Mouse (Mus musculus) kidney, embryonic 15.5 days (tissue): ENCODE results near the gene 4922502D21Rik. TPM values are rescaled to one million over a fixed set of nuclear protein-coding genes. Genes with fewer than 3 reads are reported as not detected.

Experiments used
- ATAC-seq: fragments of 200-750 bp; cut with Nextera tagmentation; replicated peaks from 2 replicates; pipeline ENCODE4 v1.8.0; 2017; ENCODE audit warnings: moderate TSS enrichment; ENCODE audit not compliant: low FRiP score
- H3K27ac ChIP-seq: fragments of 300-500 bp; sonication (generic); 2 replicates; pipeline ENCODE4 v1.5.1; 2015; ENCODE audit warnings: mild to moderate bottlenecking, inconsistent platforms
- H3K27me3 ChIP-seq: fragments of 300-500 bp; sonication (generic); 2 replicates; pipeline ENCODE4 v1.6.1; 2015; ENCODE audit warnings: inconsistent platforms
- H3K36me3 ChIP-seq: fragments of 300-500 bp; sonication (generic); 2 replicates; pipeline ENCODE4 v1.6.1; 2015; ENCODE audit warnings: inconsistent platforms
- H3K4me1 ChIP-seq: fragments of 300-500 bp; sonication (generic); 2 replicates; pipeline ENCODE4 v1.6.1; 2015; ENCODE audit warnings: inconsistent platforms
- H3K4me2 ChIP-seq: fragments of 300-500 bp; sonication (generic); 2 replicates; pipeline ENCODE4 v1.6.1; 2015; ENCODE audit warnings: moderate library complexity, mild to moderate bottlenecking, inconsistent platforms
- H3K4me3 ChIP-seq: fragments of 300-500 bp; sonication (generic); replicated peaks from 2 replicates; pipeline ENCODE4 v1.5.1; 2015; ENCODE audit warnings: mild to moderate bottlenecking, inconsistent platforms
- H3K9ac ChIP-seq: fragments of 300-500 bp; sonication (generic); 2 replicates; pipeline ENCODE4 v1.6.1; 2015; ENCODE audit warnings: mild to moderate bottlenecking, inconsistent platforms
- H3K9me3 ChIP-seq: fragments of 300-500 bp; sonication (generic); replicated peaks from 2 replicates; pipeline ENCODE4 v1.6.1; 2016; ENCODE audit warnings: inconsistent platforms
- WGBS: fragments of 180-500 bp; shearing (Covaris S2); methylation state at CpG from one replicate; pipeline ENCODE4 v1.1.7; 2015; ENCODE audit warnings: mixed read lengths; 5-methylcytosine and 5-hydroxymethylcytosine counted together
- polyA plus RNA-seq: library from polyadenylated mRNA; unstranded; fragments of >200 nt; fragmentation: Nextera tagmentation; extraction: Ambion mirVana; gene quantifications from 2 replicates; pipeline ENCODE4 v1.2.1, GENCODE M21; 2015

Gene 4922502D21Rik
- polyA plus RNA-seq, 1 experiment from 2014 or later, result not detected

DNA sequence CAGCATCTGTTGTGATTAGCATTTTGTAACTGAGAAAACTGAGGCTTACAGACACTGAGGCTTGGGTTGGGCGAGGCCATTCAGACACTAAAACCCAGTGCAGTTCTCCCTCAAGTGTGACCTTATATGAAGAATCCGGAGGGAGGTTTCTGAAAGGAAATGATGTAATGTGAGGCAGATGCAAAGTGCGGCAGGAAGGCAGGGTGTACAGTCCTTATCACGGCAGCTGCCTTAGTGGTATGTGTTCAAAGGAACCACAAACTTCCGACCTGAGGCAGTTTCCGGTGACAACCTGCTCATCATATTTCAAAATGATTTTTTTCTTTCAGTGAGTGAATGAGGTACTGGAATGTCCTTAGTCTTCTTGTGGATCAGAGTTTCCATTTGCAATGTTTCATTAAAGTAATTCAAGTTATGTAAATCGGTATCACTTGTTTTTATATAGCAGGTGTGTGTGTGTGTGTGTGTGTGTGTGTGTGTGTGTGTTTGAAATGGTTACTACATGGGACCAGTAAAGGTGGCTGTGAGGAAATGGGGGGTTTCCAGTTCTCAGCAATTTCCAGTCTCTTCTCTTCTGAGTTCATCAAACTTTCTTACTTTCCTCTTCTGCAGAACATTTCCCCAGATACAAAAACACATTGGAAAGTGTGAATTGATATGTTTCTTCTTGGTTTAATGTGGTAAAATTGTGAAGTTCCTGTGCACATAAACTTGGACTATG, 47.1 kb downstream of the 4922502D21Rik start:
- Histone ChIP-seq H3K27me3 (no peaks in the 10 kb centered on the region), H3K27ac (no peak overlapping the region), H3K4me3 (no peak overlapping the region), H3K36me3 (no peaks in the 10 kb centered on the region), H3K4me2 (no peak overlapping the region), H3K9me3 (no peaks in the 10 kb centered on the region), H3K9ac (no peak overlapping the region), H3K4me1 (no peaks in the 10 kb centered on the region)
- no peak for ATAC-seq
- WGBS, result 58% methylated on average over 7 of the region's 7 CpGs

DNA sequence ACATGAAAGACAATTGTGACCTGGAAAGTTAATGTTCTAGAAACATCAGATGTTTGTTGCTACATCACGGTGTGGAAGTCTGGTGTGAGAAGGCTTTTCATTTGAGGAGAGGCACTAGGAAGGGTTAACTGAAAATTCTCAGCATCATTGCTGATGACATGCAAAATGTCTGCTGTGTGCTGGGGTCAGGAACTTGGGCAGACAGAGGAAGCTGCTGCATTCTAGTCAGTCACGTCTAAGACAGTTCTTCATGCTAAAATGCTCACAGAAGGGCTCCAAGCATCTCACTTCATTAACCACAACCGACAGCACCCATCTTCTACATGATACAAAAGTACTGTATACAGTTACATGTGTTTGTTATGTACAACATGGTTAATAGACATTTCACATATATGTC, 48.3 kb downstream of the 4922502D21Rik start:
- H3K4me3 ChIP-seq, result no peak overlapping the region
- H3K4me1 ChIP-seq, result no peaks in the 10 kb centered on the region
- H3K27me3 ChIP-seq, result no peaks in the 10 kb centered on the region
- ATAC-seq, result no peak
- no peak overlapping the region for H3K4me2 ChIP-seq
- no peak overlapping the region for H3K27ac ChIP-seq
- 57% methylated on average over 3 of the region's 3 CpGs for WGBS
- H3K9me3 ChIP-seq, result no peaks in the 10 kb centered on the region
- H3K9ac ChIP-seq, result no peak overlapping the region
- H3K36me3 ChIP-seq, result no peaks in the 10 kb centered on the region

DNA sequence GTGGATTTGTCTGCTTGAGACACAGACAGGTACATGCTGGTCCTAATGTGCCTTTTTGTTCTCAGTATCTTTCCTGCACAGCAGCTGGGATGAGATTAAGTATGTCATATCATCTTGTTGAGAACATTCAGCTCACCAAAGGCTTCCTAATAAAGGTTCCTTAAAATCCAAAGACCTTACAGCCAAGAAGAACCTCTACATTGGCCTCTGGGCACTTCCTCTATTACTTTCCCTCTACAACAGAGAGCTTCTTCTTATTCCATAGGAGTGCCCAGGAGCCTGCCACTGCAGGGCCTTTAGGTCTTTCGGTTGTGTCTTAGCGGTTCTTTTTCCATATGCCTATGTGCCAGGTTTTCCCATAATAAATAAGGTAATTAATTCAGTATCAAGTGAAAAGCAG, 55.1 kb downstream of the 4922502D21Rik start:
- no peaks in the 10 kb centered on the region for H3K36me3 ChIP-seq
- no peak for ATAC-seq
- H3K27ac ChIP-seq, result no peak overlapping the region
- H3K4me1 ChIP-seq, result no peaks in the 10 kb centered on the region
- H3K4me3 ChIP-seq, result no peak overlapping the region
- no peaks in the 10 kb centered on the region for H3K9me3 ChIP-seq
- no peak overlapping the region for H3K4me2 ChIP-seq
- no peak overlapping the region for H3K9ac ChIP-seq
- 100% methylated on average over 2 of the region's 2 CpGs for WGBS
- H3K27me3 ChIP-seq, result no peaks in the 10 kb centered on the region

DNA sequence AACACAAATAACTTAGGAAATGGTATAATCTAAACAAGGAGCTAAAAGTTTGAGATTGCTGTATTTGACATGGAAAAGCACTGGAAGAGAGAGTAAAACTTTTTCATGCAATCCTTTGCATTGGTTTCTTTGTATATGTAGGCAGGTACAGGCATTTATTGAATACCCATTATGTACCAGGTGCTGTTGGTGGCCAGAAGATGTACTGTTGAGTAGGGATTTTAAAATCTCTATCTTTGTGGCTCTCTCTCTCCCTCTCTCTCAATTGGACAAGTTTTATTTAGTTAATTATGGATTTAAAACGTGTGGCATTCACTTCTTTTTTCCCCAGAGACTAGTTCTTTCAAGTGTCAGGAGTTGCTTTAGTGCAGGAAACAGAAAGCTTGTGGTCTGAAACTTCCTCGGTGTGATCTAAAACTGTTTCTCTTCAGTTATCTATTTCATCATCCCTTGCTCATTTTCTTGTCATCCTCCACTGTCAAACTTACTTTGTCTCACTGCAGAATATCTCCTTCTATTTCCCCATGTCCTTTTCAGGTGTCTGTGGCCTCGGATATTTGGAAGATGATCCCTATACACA, 55.9 kb downstream of the 4922502D21Rik start:
- H3K4me1 ChIP-seq, result no peaks in the 10 kb centered on the region
- H3K9ac ChIP-seq, result no peak overlapping the region
- H3K27ac ChIP-seq, result no peak overlapping the region
- no peaks in the 10 kb centered on the region for H3K27me3 ChIP-seq
- H3K9me3 ChIP-seq, result no peaks in the 10 kb centered on the region
- no peaks in the 10 kb centered on the region for H3K36me3 ChIP-seq
- H3K4me2 ChIP-seq, result no peak overlapping the region
- H3K4me3 ChIP-seq, result no peak overlapping the region
- no peak for ATAC-seq
- WGBS, result 64% methylated on average over 3 of the region's 3 CpGs

DNA sequence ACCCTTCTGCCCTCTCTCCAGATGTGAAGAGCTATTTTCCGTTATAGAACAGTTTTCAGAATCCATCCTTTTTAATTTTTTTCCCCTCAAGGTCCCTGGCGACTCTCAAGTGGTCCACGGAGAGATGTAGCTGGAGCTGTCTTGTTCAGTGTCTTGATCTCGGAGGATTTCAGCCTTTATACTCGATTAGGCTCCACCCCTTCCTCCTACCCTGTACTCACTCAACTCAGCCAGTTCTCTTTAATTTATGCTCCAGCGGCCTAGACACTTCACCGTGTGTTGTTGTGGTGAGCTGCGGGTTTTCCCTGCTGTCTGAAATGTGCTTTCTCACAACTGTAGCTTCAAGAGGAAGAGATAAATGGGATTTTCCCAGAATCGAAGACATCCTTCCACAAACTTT, 56.4 kb downstream of the 4922502D21Rik start, which contains the start of gene Cd69:
Gene Cd69, minus strand, starts transcription at position 217 of the 400 bp plus-strand sequence.
- Histone ChIP-seq H3K4me3 (no peak within 1 kb of the TSS), H3K9ac (no peak within 1 kb of the TSS), H3K9me3 (no peaks in the 10 kb centered on the region), H3K4me2 (no peak within 1 kb of the TSS), H3K4me1 (no peaks in the 10 kb centered on the region), H3K27me3 (no peaks in the 10 kb centered on the region), H3K36me3 (no peaks in the 10 kb centered on the region), H3K27ac (no peak within 1 kb of the TSS)
- 68% methylated on average over 9 of the region's 9 CpGs for WGBS
- no peak for ATAC-seq

DNA sequence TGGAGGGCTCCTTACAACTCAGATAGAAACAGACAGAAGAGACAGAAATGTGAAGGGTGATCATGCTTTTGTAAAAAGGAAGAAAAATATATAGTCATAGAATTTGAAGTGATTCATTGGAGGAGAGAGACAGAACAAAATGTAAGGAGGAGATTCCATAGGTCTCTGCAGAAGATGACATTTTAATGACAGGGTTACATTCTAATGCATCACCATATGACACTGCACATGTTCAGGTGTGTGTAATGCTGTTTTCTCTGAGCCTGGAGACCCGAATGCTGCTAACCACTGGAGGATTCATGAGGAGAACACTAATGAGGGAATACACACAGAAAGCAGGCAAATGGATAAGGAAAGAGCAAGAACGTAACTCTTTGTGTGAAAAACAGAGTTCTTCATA, 57.1 kb downstream of the 4922502D21Rik start:
- H3K4me1 ChIP-seq, result no peaks in the 10 kb centered on the region
- no peak overlapping the region for H3K9ac ChIP-seq
- no peaks in the 10 kb centered on the region for H3K27me3 ChIP-seq
- no peak overlapping the region for H3K4me3 ChIP-seq
- ATAC-seq, result no peak
- WGBS, result 82% methylated on average over 2 of the region's 2 CpGs
- no peak overlapping the region for H3K4me2 ChIP-seq
- no peak overlapping the region for H3K27ac ChIP-seq
- no peaks in the 10 kb centered on the region for H3K36me3 ChIP-seq
- H3K9me3 ChIP-seq, result no peaks in the 10 kb centered on the region

DNA sequence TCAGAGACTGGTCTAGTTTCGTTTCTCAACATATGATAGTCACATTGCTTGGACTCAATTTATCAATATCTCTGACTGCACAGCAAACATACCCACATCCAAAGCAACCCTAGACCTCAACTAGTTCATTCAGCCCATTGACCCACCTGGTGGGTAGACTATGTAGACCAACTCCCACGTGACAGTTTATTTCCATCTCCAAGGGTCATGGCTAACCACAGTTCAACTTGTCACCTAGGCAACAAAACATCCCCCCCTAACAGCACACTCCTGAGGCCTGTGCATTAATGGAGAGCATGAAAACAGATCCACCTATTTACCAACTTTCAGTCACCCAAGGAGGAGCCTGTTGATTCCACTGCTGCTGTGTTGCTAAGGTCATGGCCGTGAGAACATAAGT, 57.9 kb downstream of the 4922502D21Rik start:
- Histone ChIP-seq H3K27me3 (no peaks in the 10 kb centered on the region), H3K4me3 (no peak overlapping the region), H3K9me3 (no peaks in the 10 kb centered on the region), H3K27ac (no peak overlapping the region), H3K36me3 (no peaks in the 10 kb centered on the region), H3K4me2 (no peak overlapping the region), H3K9ac (no peak overlapping the region), H3K4me1 (no peaks in the 10 kb centered on the region)
- ATAC-seq, result no peak
- 77% methylated on average over 3 of the region's 3 CpGs for WGBS

Other genes with a start within 250 kb of the 4922502D21Rik start
- gene Clec2e, start 230.9 kb downstream of the 4922502D21Rik start, polyA plus RNA-seq, result 0.06 TPM in 1 of 2 replicates, not detected in the other
- gene Clec2d, start 151.2 kb downstream of the 4922502D21Rik start, polyA plus RNA-seq, result 0.51 and 1.1 TPM in 2 replicates
- not detected in 2 replicates for gene Cd69, start 56.4 kb downstream of the 4922502D21Rik start, polyA plus RNA-seq
- 0.71 and 1.2 TPM in 2 replicates for gene Clec12a, start 10.9 kb upstream of the 4922502D21Rik start, polyA plus RNA-seq
- not detected in 2 replicates for gene Clec12b, start 54.1 kb upstream of the 4922502D21Rik start, polyA plus RNA-seq
- gene Clec1b, start 65.5 kb upstream of the 4922502D21Rik start, polyA plus RNA-seq, result 2.2 and 2.7 TPM in 2 replicates
- gene Clec9a, start 77.1 kb upstream of the 4922502D21Rik start, polyA plus RNA-seq, result 0.45 and 0.55 TPM in 2 replicates
- 8.6 and 9.5 TPM in 2 replicates for gene Clec1a, start 120.2 kb upstream of the 4922502D21Rik start, polyA plus RNA-seq
- 0.17 TPM in 1 of 2 replicates, not detected in the other for gene Olr1, start 175.4 kb upstream of the 4922502D21Rik start, polyA plus RNA-seq
- gene Tmem52b, start 180.8 kb upstream of the 4922502D21Rik start, polyA plus RNA-seq, result 44.7 and 45.4 TPM in 2 replicates
- 60.8 and 62.8 TPM in 2 replicates for gene Gabarapl1, start 201.4 kb upstream of the 4922502D21Rik start, polyA plus RNA-seq
- not detected in 2 replicates for gene Klre1, start 246.1 kb upstream of the 4922502D21Rik start, polyA plus RNA-seq